Mouse (Mus musculus): ENCODE measurements around the gene Elmo1. TPM values are rescaled to one million over a fixed set of nuclear protein-coding genes. Genes with fewer than 3 reads are reported as not detected.

Gene Elmo1
- polyA plus RNA-seq, 1 experiment from 2014 or later, result 21.4 TPM

GRCm38 (mm10) chr13:20207950-20208642 is 117.7 kb downstream of the Elmo1 start:
- WGBS, result 37% methylated on average over 7 of the region's 7 CpGs
- Histone ChIP-seq H3K9me3 (ENCODE audit: control insufficient read depth, low read length) (no peaks in the 10 kb centered on the region), H3K4me3 (ENCODE audit: low read depth, low read length) (no peak overlapping the region), H3K27me3 (replicated peaks; ENCODE audit: control insufficient read depth, insufficient read depth, low read length) (no peaks in the 10 kb centered on the region), H3K27ac (replicated peaks; ENCODE audit: low read depth, low read length) (no peak overlapping the region; the same call in 1 of the 2 replicates), H3K4me2 (ENCODE audit: low read depth, low read length) (no peak overlapping the region), H3K4me1 (ENCODE audit: control insufficient read depth, insufficient read depth, low read length) (0 out of 2 replicates have a peak, but pooled peaks cover 4% of the 10 kb centered on the region), H3K36me3 (ENCODE audit: control insufficient read depth, insufficient read depth, low read length) (no peaks in the 10 kb centered on the region), H3K9ac (ENCODE audit: low read depth, low read length) (no peak overlapping the region)
- ATAC-seq (ENCODE audit: low read depth) (peak; percentile 66), DNase-seq (ENCODE audit: low spot score) (peak; percentile 70)

DNA sequence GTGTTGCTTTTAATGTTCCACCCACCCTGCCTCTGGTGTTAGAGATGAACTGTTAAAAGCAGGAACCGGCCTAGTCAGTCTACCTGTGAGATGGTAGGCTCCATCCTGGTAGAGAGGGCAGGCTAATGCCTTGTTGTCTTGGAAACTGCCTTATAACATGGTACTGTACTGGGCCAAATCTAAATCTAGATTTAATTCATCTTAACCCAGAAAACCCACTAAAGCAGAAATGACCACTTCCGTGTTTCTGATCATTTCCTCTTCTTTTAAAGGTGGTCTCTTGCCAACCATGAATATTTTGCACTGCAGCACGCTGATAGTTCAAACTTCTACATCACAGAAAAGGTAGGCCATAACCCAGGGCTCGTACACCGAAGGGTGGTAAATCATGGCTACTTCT is 118.5 kb downstream of the Elmo1 start:
- 95% methylated on average over 5 of the region's 5 CpGs for WGBS
- Histone ChIP-seq H3K4me1 (ENCODE audit: control insufficient read depth, insufficient read depth, low read length) (peaks cover 4% of the 10 kb centered on the region; the same call in 1 of the 2 replicates), H3K4me3 (ENCODE audit: low read depth, low read length) (no peak overlapping the region), H3K4me2 (ENCODE audit: low read depth, low read length) (no peak overlapping the region), H3K36me3 (ENCODE audit: control insufficient read depth, insufficient read depth, low read length) (no peaks in the 10 kb centered on the region), H3K9ac (ENCODE audit: low read depth, low read length) (no peak overlapping the region), H3K27me3 (replicated peaks; ENCODE audit: control insufficient read depth, insufficient read depth, low read length) (no peaks in the 10 kb centered on the region), H3K9me3 (ENCODE audit: control insufficient read depth, low read length) (no peaks in the 10 kb centered on the region), H3K27ac (replicated peaks; ENCODE audit: low read depth, low read length) (peak overlapping the region; percentile 15; the same call in 1 of the 2 replicates)
- ATAC-seq (ENCODE audit: low read depth) (no peak), DNase-seq (ENCODE audit: low spot score) (no peak)

GRCm38 (mm10) chr13:20211780-20212179 is 121.4 kb downstream of the Elmo1 start:
- Histone ChIP-seq H3K36me3 (ENCODE audit: control insufficient read depth, insufficient read depth, low read length) (no peaks in the 10 kb centered on the region), H3K4me3 (ENCODE audit: low read depth, low read length) (no peak overlapping the region), H3K9me3 (ENCODE audit: control insufficient read depth, low read length) (no peaks in the 10 kb centered on the region), H3K4me1 (ENCODE audit: control insufficient read depth, insufficient read depth, low read length) (peaks cover 4% of the 10 kb centered on the region; the same call in 1 of the 2 replicates), H3K4me2 (ENCODE audit: low read depth, low read length) (no peak overlapping the region), H3K9ac (ENCODE audit: low read depth, low read length) (no peak overlapping the region), H3K27me3 (replicated peaks; ENCODE audit: control insufficient read depth, insufficient read depth, low read length) (no peaks in the 10 kb centered on the region), H3K27ac (replicated peaks; ENCODE audit: low read depth, low read length) (no peak overlapping the region)
- DNase-seq (ENCODE audit: low spot score), result no peak
- ATAC-seq (ENCODE audit: low read depth), result no peak
- 73% methylated on average over 5 of the region's 5 CpGs for WGBS

DNA sequence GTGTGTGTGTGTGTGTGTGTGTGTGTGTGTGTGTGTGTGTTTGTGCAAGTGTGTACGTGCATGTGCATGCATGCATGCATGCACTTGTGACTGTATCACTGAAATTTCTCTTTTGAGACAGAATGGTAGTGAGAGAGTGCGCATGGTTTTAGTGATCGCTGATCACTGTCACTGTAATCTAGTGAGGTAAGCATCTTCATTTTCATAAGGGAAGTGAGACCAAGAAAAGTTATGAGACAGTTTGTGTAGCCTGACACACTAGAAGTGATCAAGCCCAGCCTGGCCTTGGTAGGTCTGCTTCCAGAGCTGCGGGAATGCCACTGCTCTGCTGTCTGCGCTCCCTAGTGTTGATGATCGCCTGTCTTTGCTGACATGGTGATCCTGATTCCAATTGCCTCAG is 122.3 kb downstream of the Elmo1 start:
- no peak for DNase-seq (ENCODE audit: low spot score)
- H3K9me3 ChIP-seq (ENCODE audit: control insufficient read depth, low read length), result no peaks in the 10 kb centered on the region

GRCm38 (mm10) chr13:20213861-20214260 is 123.5 kb downstream of the Elmo1 start:
- no peak overlapping the region for H3K27ac ChIP-seq (replicated peaks; ENCODE audit: low read depth, low read length)
- H3K4me3 ChIP-seq (ENCODE audit: low read depth, low read length), result no peak overlapping the region
- no peaks in the 10 kb centered on the region for H3K36me3 ChIP-seq (ENCODE audit: control insufficient read depth, insufficient read depth, low read length)
- WGBS, result 71% methylated on average over 5 of the region's 5 CpGs
- H3K9ac ChIP-seq (ENCODE audit: low read depth, low read length), result no peak overlapping the region
- no peaks in the 10 kb centered on the region for H3K9me3 ChIP-seq (ENCODE audit: control insufficient read depth, low read length)
- no peak overlapping the region for H3K4me2 ChIP-seq (ENCODE audit: low read depth, low read length)
- DNase-seq (ENCODE audit: low spot score) (no peak), ATAC-seq (ENCODE audit: low read depth) (no peak)
- no peaks in the 10 kb centered on the region; the same call in 1 of the 2 replicates for H3K4me1 ChIP-seq (ENCODE audit: control insufficient read depth, insufficient read depth, low read length)
- H3K27me3 ChIP-seq (replicated peaks; ENCODE audit: control insufficient read depth, insufficient read depth, low read length), result no peaks in the 10 kb centered on the region

More for the DNA sequence above, 122.3 kb downstream of the Elmo1 start:
- ATAC-seq (ENCODE audit: low read depth), result no peak
- no peak overlapping the region for H3K4me2 ChIP-seq (ENCODE audit: low read depth, low read length)
- WGBS, result 90% methylated on average over 6 of the region's 6 CpGs
- no peaks in the 10 kb centered on the region for H3K27me3 ChIP-seq (replicated peaks; ENCODE audit: control insufficient read depth, insufficient read depth, low read length)
- no peak overlapping the region for H3K27ac ChIP-seq (replicated peaks; ENCODE audit: low read depth, low read length)
- H3K4me3 ChIP-seq (ENCODE audit: low read depth, low read length), result no peak overlapping the region
- peaks cover 4% of the 10 kb centered on the region; the same call in 1 of the 2 replicates for H3K4me1 ChIP-seq (ENCODE audit: control insufficient read depth, insufficient read depth, low read length)
- no peaks in the 10 kb centered on the region for H3K36me3 ChIP-seq (ENCODE audit: control insufficient read depth, insufficient read depth, low read length)
- H3K9ac ChIP-seq (ENCODE audit: low read depth, low read length), result no peak overlapping the region

DNA sequence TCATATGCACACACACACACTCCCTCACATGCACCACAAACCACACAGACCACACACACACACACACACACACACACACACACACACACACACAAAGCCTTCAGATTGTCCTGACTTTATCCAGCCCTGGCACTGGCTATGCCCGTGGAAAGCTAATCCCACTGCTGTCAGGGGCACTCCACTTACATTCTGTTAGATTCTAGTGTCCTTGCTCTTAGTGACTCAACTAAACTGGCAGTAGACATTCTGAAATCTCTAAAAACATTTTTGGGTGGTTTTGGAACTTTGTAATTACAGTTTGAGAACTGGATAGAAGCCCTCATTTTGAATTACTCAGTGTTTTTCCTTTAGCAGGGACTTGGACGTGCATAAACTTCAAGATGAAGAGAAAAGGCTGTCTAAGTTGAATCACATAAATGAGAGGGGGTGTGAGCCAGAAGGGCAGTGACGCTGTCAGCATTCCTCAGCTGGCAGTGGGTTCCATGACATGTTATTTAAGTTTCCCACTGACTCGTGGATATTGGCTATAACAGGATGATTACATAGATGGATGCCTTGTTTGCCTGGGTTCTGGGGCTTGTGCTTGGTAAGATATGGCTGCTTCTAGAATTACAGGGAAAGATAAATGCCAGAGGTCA is 127.2 kb downstream of the Elmo1 start:
- no peaks in the 10 kb centered on the region for H3K36me3 ChIP-seq (ENCODE audit: control insufficient read depth, insufficient read depth, low read length)
- no peaks in the 10 kb centered on the region for H3K27me3 ChIP-seq (replicated peaks; ENCODE audit: control insufficient read depth, insufficient read depth, low read length)
- no peaks in the 10 kb centered on the region for H3K9me3 ChIP-seq (ENCODE audit: control insufficient read depth, low read length)
- peak; percentile 53; the same call in 1 of the 2 replicates for ATAC-seq (ENCODE audit: low read depth)
- no peak overlapping the region for H3K9ac ChIP-seq (ENCODE audit: low read depth, low read length)
- H3K27ac ChIP-seq (replicated peaks; ENCODE audit: low read depth, low read length), result 0 out of 2 replicates have a peak overlapping the region, but pooled peaks have one; percentile 39
- no peak overlapping the region for H3K4me3 ChIP-seq (ENCODE audit: low read depth, low read length)
- peak; percentile 70 for DNase-seq (ENCODE audit: low spot score)
- WGBS, result 41% methylated on average over 4 of the region's 4 CpGs
- H3K4me2 ChIP-seq (ENCODE audit: low read depth, low read length), result no peak overlapping the region
- no peaks in the 10 kb centered on the region; the same call in 1 of the 2 replicates for H3K4me1 ChIP-seq (ENCODE audit: control insufficient read depth, insufficient read depth, low read length)

- Histone ChIP-seq H3K9ac (ENCODE audit: low read depth, low read length) (no peak overlapping the region), H3K4me3 (ENCODE audit: low read depth, low read length) (no peak overlapping the region), H3K4me1 (ENCODE audit: control insufficient read depth, insufficient read depth, low read length) (no peaks in the 10 kb centered on the region; the same call in 1 of the 2 replicates), H3K27ac (replicated peaks; ENCODE audit: low read depth, low read length) (no peak overlapping the region), H3K4me2 (ENCODE audit: low read depth, low read length) (no peak overlapping the region), H3K27me3 (replicated peaks; ENCODE audit: control insufficient read depth, insufficient read depth, low read length) (no peaks in the 10 kb centered on the region), H3K9me3 (ENCODE audit: control insufficient read depth, low read length) (no peaks in the 10 kb centered on the region), H3K36me3 (ENCODE audit: control insufficient read depth, insufficient read depth, low read length) (no peaks in the 10 kb centered on the region)
- DNase-seq (ENCODE audit: low spot score) (no peak), ATAC-seq (ENCODE audit: low read depth) (no peak)
- WGBS, result 52% methylated on average over 4 of the region's 4 CpGs
Measured at GRCm38 (mm10) chr13:20218126-20218525, 127.7 kb downstream of the Elmo1 start.

GRCm38 (mm10) chr13:20220414-20220813 is 130.0 kb downstream of the Elmo1 start:
- no peak for DNase-seq (ENCODE audit: low spot score)
- Histone ChIP-seq H3K4me1 (ENCODE audit: control insufficient read depth, insufficient read depth, low read length) (no peaks in the 10 kb centered on the region), H3K9me3 (ENCODE audit: control insufficient read depth, low read length) (no peaks in the 10 kb centered on the region), H3K27ac (replicated peaks; ENCODE audit: low read depth, low read length) (no peak overlapping the region), H3K36me3 (ENCODE audit: control insufficient read depth, insufficient read depth, low read length) (no peaks in the 10 kb centered on the region), H3K4me3 (ENCODE audit: low read depth, low read length) (no peak overlapping the region), H3K9ac (ENCODE audit: low read depth, low read length) (no peak overlapping the region), H3K4me2 (ENCODE audit: low read depth, low read length) (no peak overlapping the region), H3K27me3 (replicated peaks; ENCODE audit: control insufficient read depth, insufficient read depth, low read length) (no peaks in the 10 kb centered on the region)
- ATAC-seq (ENCODE audit: low read depth), result no peak

Data from embryonic facial prominence, embryonic 14.5 days (tissue).